Mouse (Mus musculus): ENCODE measurements at regions not wholly inside any gene's neighbourhood (a gene's known extent, or its start where the extent isn't known, plus 50 kb on each side); places are given as distances from the start of the nearest gene placed in this dataset.

DNA sequence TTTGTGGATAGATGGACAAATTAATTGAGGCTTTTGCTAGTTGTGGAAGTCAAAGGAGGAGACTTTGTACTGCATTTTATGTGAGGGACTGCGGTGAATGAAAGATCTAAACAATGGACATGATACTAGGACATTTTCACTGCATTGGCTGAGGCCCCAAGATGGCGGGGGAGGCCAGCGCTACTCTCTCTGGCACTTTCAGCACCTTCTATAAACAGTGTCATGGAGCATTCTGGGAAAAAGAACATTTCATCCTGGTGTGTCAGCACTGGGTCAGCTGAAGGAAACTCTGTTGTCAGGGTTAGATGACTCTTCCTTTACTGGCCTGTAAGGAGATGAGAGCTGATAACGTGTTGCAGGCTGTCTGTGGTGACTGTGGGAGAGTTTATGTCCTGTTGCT, 449.4 kb downstream of the Etnk1 start:
- Histone ChIP-seq H3K27me3 (replicated peaks) (no peaks in the 10 kb centered on the region), H3K36me3 (replicated peaks in 1 of 2; ENCODE audit: control insufficient read depth in 1 of 2, insufficient read depth in 1 of 2, low read length in 1 of 2) (no peaks in the 10 kb centered on the region), H3K27ac (ENCODE audit: insufficient read depth, low read depth) (no peak overlapping the region), H3K4me1 (ENCODE audit: control insufficient read depth in 1 of 2, insufficient read depth in 2 of 2) (peaks cover 0 to 11% of the 10 kb centered on the region in 2 experiments; a peak in 2 of 4 replicates), H3K4me3 (replicated peaks in 1 of 3; ENCODE audit: low read depth in 2 of 3, low read length in 2 of 3, poor library complexity in 1 of 3) (no peak overlapping the region), H3K9me3 (replicated peaks; ENCODE audit: low read length) (no peaks in the 10 kb centered on the region), H3K4me2 (ENCODE audit: insufficient read depth, low read depth, poor library complexity, severe bottlenecking) (no peak overlapping the region), H3K9ac (ENCODE audit: insufficient read depth, low read depth) (no peak overlapping the region), H3K79me2 (replicated peaks; ENCODE audit: control insufficient read depth, extremely low read depth, insufficient read depth, poor library complexity, severe bottlenecking) (no peaks in the 10 kb centered on the region)
- in situ Hi-C loops (cut with MboI; ENCODE audit: low pct_ligation_motif_present, low pct_unique_long_range_greater_than_20kb, low sequenced_read_pairs) = no loop called here
- no peak for DNase-seq (ENCODE audit: extremely low read depth)
- TF ChIP-seq ZNF384 (IDR thresholded peaks at IDR 0.05; ENCODE audit: low read depth, low read length) (no peak), SMC3 (IDR thresholded peaks at IDR 0.05; ENCODE audit: low read depth, low read length) (no peak), ZMIZ1 (IDR thresholded peaks at IDR 0.05; ENCODE audit: low read depth, low read length) (no peak), POLR2A (IDR thresholded peaks at IDR 0.05; ENCODE audit: low read depth, low read length) (no peak), EP300 (IDR thresholded peaks at IDR 0.05; ENCODE audit: low read length) (no peak)
- dilution Hi-C loops (cut with MboI; ENCODE audit: extremely low pct_ligation_motif_present, extremely low pct_unique_long_range_greater_than_20kb, low sequenced_read_pairs) = no loop called here

DNA sequence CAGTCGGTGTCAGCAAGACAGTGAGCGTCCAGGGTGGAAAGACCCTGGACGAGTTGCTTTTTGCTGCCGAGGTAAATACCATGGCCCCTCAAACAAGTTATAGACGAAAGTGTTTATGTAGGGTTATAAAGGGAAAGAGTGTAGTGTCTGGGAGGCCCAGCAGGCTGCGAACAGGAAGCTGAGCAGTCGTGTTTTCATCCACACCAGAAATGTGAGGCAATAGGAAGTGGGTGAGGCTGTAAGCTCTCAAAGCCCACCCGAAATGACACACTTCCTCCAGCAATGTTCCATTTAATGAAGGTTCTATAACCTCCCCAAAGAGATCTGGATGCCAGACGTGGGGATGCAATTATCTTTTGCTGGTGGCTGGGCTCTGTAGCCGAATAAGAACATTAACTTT, 451.5 kb downstream of the Etnk1 start:
- dilution Hi-C loops (cut with MboI; ENCODE audit: extremely low pct_ligation_motif_present, extremely low pct_unique_long_range_greater_than_20kb, low sequenced_read_pairs) (no loop called here), in situ Hi-C loops (cut with MboI; ENCODE audit: low pct_ligation_motif_present, low pct_unique_long_range_greater_than_20kb, low sequenced_read_pairs) (no loop called here)
- Histone ChIP-seq H3K4me2 (ENCODE audit: insufficient read depth, low read depth, poor library complexity, severe bottlenecking) (no peak overlapping the region), H3K9me3 (replicated peaks; ENCODE audit: low read length) (no peaks in the 10 kb centered on the region), H3K27ac (ENCODE audit: insufficient read depth, low read depth) (no peak overlapping the region), H3K4me3 (replicated peaks in 1 of 3; ENCODE audit: low read depth in 2 of 3, low read length in 2 of 3, poor library complexity in 1 of 3) (no peak overlapping the region), H3K9ac (ENCODE audit: insufficient read depth, low read depth) (no peak overlapping the region), H3K36me3 (replicated peaks in 1 of 2; ENCODE audit: control insufficient read depth in 1 of 2, insufficient read depth in 1 of 2, low read length in 1 of 2) (no peaks in the 10 kb centered on the region), H3K4me1 (ENCODE audit: control insufficient read depth in 1 of 2, insufficient read depth in 2 of 2) (peaks cover 0 to 22% of the 10 kb centered on the region in 2 experiments; a peak in 2 of 4 replicates), H3K27me3 (replicated peaks) (no peaks in the 10 kb centered on the region), H3K79me2 (replicated peaks; ENCODE audit: control insufficient read depth, extremely low read depth, insufficient read depth, poor library complexity, severe bottlenecking) (no peaks in the 10 kb centered on the region)
- no peak for DNase-seq (ENCODE audit: extremely low read depth)
- TF ChIP-seq MXI1 (IDR thresholded peaks at IDR 0.05; ENCODE audit: low read depth, low read length) = no peak
- no peak for TF ChIP-seq SIN3A (IDR thresholded peaks at IDR 0.05; ENCODE audit: low read length)
- TF ChIP-seq ELF1 (IDR thresholded peaks at IDR 0.05; ENCODE audit: low read depth, low read length) = no peak
- TF ChIP-seq RAD21 (IDR thresholded peaks at IDR 0.05; ENCODE audit: low read depth, low read length) = no peak
- TF ChIP-seq USF2 (conservative IDR thresholded peaks at IDR 0.05; ENCODE audit: low read depth, low read length) = no peak
- TF ChIP-seq NELFE (IDR thresholded peaks at IDR 0.05; ENCODE audit: low read depth, low read length) = no peak
- no peak for TF ChIP-seq ZMIZ1 (IDR thresholded peaks at IDR 0.05; ENCODE audit: low read depth, low read length)
- no peak for TF ChIP-seq IRF4 (IDR thresholded peaks at IDR 0.05; ENCODE audit: low read depth, low read length)
- TF ChIP-seq UBTF (IDR thresholded peaks at IDR 0.05; ENCODE audit: low read depth, low read length) = no peak
- TF ChIP-seq SMC3 (IDR thresholded peaks at IDR 0.05; ENCODE audit: low read depth, low read length) = no peak

DNA sequence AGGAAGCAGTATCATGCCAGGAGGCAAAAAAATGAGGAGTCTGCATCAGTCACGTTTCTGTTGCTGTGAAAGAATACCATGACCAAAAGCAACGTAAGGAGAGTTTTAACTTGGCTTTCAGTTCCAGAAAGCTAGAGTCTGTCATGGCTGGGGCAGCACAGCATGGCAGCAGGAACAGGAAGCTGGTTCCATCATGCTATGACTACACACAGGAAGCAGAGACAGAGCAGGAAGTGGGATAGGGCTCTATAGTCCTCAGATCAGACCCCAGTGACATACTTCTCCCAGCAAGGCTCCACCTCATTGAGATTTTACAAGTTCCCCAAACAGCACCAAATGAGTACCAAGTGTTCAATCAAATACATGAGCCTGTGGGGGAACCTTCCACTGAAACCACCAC, 453.6 kb downstream of the Etnk1 start:
- Histone ChIP-seq H3K9ac (ENCODE audit: insufficient read depth, low read depth) (no peak overlapping the region), H3K4me3 (replicated peaks in 1 of 3; ENCODE audit: low read depth in 2 of 3, low read length in 2 of 3, poor library complexity in 1 of 3) (no peak overlapping the region), H3K36me3 (replicated peaks in 1 of 2; ENCODE audit: control insufficient read depth in 1 of 2, insufficient read depth in 1 of 2, low read length in 1 of 2) (no peaks in the 10 kb centered on the region), H3K27me3 (replicated peaks) (no peaks in the 10 kb centered on the region), H3K4me1 (ENCODE audit: control insufficient read depth in 1 of 2, insufficient read depth in 2 of 2) (peaks cover 0 to 22% of the 10 kb centered on the region in 2 experiments; a peak in 2 of 4 replicates), H3K27ac (ENCODE audit: insufficient read depth, low read depth) (no peak overlapping the region), H3K79me2 (replicated peaks; ENCODE audit: control insufficient read depth, extremely low read depth, insufficient read depth, poor library complexity, severe bottlenecking) (no peaks in the 10 kb centered on the region), H3K9me3 (replicated peaks; ENCODE audit: low read length) (no peaks in the 10 kb centered on the region), H3K4me2 (ENCODE audit: insufficient read depth, low read depth, poor library complexity, severe bottlenecking) (no peak overlapping the region)
- dilution Hi-C loops (cut with MboI; ENCODE audit: extremely low pct_ligation_motif_present, extremely low pct_unique_long_range_greater_than_20kb, low sequenced_read_pairs) = no loop called here
- DNase-seq (ENCODE audit: extremely low read depth) = peak; percentile 31
- TF ChIP-seq POLR2AphosphoS2 (IDR thresholded peaks at IDR 0.05; ENCODE audit: low read depth, low read length) (no peak), JUND (conservative IDR thresholded peaks at IDR 0.05; ENCODE audit: low read depth, low read length) (no peak), MXI1 (IDR thresholded peaks at IDR 0.05; ENCODE audit: low read depth, low read length) (no peak), IRF4 (IDR thresholded peaks at IDR 0.05; ENCODE audit: low read depth, low read length) (no peak), GABPA (IDR thresholded peaks at IDR 0.05; ENCODE audit: insufficient replicate concordance, low read depth, low read length) (no peak), MAX (IDR thresholded peaks at IDR 0.05; ENCODE audit: low read length) (no peak), MAFK (IDR thresholded peaks at IDR 0.05; ENCODE audit: insufficient replicate concordance, low read length) (no peak), NRF1 (IDR thresholded peaks at IDR 0.05; ENCODE audit: low read depth, low read length) (no peak)
- in situ Hi-C loops (cut with MboI; ENCODE audit: low pct_ligation_motif_present, low pct_unique_long_range_greater_than_20kb, low sequenced_read_pairs) = no loop called here

Measured in CH12.LX (cell line).